ENCODE assay signal across 28 mouse cellular contexts in genomic region chr2:126399017-126399416, GRCm38 (mm10).
"Had no signal": no experiment of that assay in that cellular context is flagged by ENCODE, and none has a peak within 500 bp of the region (broad histone marks: within the 10 kb centered on the region; RNA-seq: fewer than 3 reads in every experiment).

No protein-coding gene starts in this region.

- H3K36me3 ChIP-seq: embryonic facial prominence, embryonic 10.5 days; embryonic facial prominence, embryonic 12.5 days; embryonic facial prominence, embryonic 13.5 days; embryonic facial prominence, embryonic 15.5 days; forebrain, embryonic 10.5 days; forebrain, embryonic 12.5 days; forebrain, embryonic 15.5 days; heart, embryonic 10.5 days had no signal

- DNase-seq: cerebellum, adult 9-11 months; cerebellum, postnatal 10 days; cerebellum, postnatal 14 days; cerebellum, postnatal 25 days; cerebellum, postnatal 36 days; embryo, embryonic 11 days; forebrain, postnatal 0 days; gastrocnemius, adult 2 months; gastrocnemius, postnatal 10 days; gastrocnemius, postnatal 14 days; gastrocnemius, postnatal 25 days; gastrocnemius, postnatal 36 days; heart, adult 11 months; heart, adult 18-20 months; heart, adult 2 months had no signal

- H3K4me2 ChIP-seq: embryonic facial prominence, embryonic 12.5 days; embryonic facial prominence, embryonic 13.5 days; embryonic facial prominence, embryonic 15.5 days; forebrain, embryonic 12.5 days; forebrain, embryonic 13.5 days; forebrain, embryonic 15.5 days; heart, embryonic 11.5 days had no signal

- H3K27me3 ChIP-seq: embryonic facial prominence, embryonic 12.5 days; embryonic facial prominence, embryonic 13.5 days; embryonic facial prominence, embryonic 15.5 days; forebrain, embryonic 12.5 days; forebrain, embryonic 13.5 days; forebrain, embryonic 15.5 days had no signal

- H3K4me1 ChIP-seq: embryonic facial prominence, embryonic 10.5 days; embryonic facial prominence, embryonic 12.5 days; embryonic facial prominence, embryonic 13.5 days; embryonic facial prominence, embryonic 15.5 days; forebrain, embryonic 10.5 days; forebrain, embryonic 12.5 days; forebrain, embryonic 13.5 days; forebrain, embryonic 15.5 days; heart, embryonic 10.5 days had no signal

- ATAC-seq: forebrain, embryonic 13.5 days; forebrain, embryonic 14.5 days; forebrain, embryonic 15.5 days; forebrain, embryonic 16.5 days; forebrain, postnatal 0 days had no signal

- H3K4me3 ChIP-seq: embryonic facial prominence, embryonic 10.5 days; embryonic facial prominence, embryonic 12.5 days; embryonic facial prominence, embryonic 13.5 days; embryonic facial prominence, embryonic 15.5 days; erythroblast, embryonic 14.5 days; forebrain, embryonic 10.5 days; forebrain, embryonic 12.5 days; forebrain, embryonic 13.5 days; forebrain, embryonic 15.5 days; gastrocnemius, adult 2 months; heart, adult 2 months; heart, embryonic 10.5 days had no signal

- H3K9ac ChIP-seq: embryonic facial prominence, embryonic 12.5 days; embryonic facial prominence, embryonic 13.5 days; embryonic facial prominence, embryonic 15.5 days; forebrain, embryonic 12.5 days; forebrain, embryonic 13.5 days; forebrain, embryonic 15.5 days; forebrain, postnatal 0 days had no signal

- H3K27ac ChIP-seq: embryonic facial prominence, embryonic 10.5 days; embryonic facial prominence, embryonic 12.5 days; embryonic facial prominence, embryonic 13.5 days; embryonic facial prominence, embryonic 15.5 days; forebrain, embryonic 10.5 days; forebrain, embryonic 12.5 days; forebrain, embryonic 13.5 days; forebrain, embryonic 15.5 days; gastrocnemius, adult 2 months; heart, adult 2 months; heart, embryonic 10.5 days had no signal

- H3K9me3 ChIP-seq: embryonic facial prominence, embryonic 10.5 days; embryonic facial prominence, embryonic 12.5 days; embryonic facial prominence, embryonic 13.5 days; embryonic facial prominence, embryonic 15.5 days; forebrain, embryonic 10.5 days; forebrain, embryonic 12.5 days; forebrain, embryonic 13.5 days; forebrain, embryonic 15.5 days; heart, embryonic 10.5 days had no signal
